Mouse (Mus musculus) cortical plate, adult 2 months (tissue): Measurements from ENCODE around the gene Ak2.

ENCODE experiments used
- CTCF ChIP-seq: fragments of 200-500 bp; IDR thresholded peaks from 2 replicates; pipeline ENCODE4 v1.5.1; 2011; ENCODE audit warnings: mild to moderate bottlenecking, control low read depth, low read length; ENCODE audit not compliant: insufficient read depth; ENCODE audit errors: extremely low read depth
- POLR2A ChIP-seq: fragments of 200-500 bp; IDR thresholded peaks from 2 replicates; pipeline ENCODE4 v1.6.1; 2011; ENCODE audit warnings: mild to moderate bottlenecking, low read length, control low read depth; ENCODE audit not compliant: insufficient read depth; ENCODE audit errors: extremely low read depth

DNA sequence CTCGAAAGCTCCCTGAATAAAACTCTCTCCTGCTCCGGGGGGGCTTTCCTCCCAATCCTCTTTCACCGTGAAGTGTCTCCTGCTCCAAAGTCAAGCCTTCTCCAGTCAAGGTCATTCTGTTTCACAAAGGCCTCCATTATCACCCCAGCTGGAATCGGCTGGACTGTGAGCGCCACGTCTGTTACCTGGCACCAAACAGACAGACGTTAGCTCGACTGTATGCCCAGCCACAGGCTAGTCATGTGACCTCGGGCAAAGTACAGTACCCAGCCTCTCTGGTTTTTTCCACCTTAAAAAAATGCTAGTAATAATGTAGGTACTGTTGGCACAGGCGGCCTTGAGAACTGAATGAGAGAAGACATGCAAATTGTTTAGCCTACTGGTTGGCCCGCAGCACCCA lies 2.1 kb upstream of the Ak2 start:
- TF ChIP-seq POLR2A (no peak), CTCF (no peak)
